Mouse (Mus musculus) MEL (cell line): ENCODE data around the gene Brf1. TPM values are rescaled to one million over a fixed set of nuclear protein-coding genes. Genes with fewer than 3 reads are reported as not detected.
A peak's percentile ranks its signal among the peaks of the same experiment; 100 is the strongest.

Source experiments
- DNase-seq: peaks from one replicate; pipeline ENCODE4 v3.0.0; 2011; ENCODE audit warnings: low read depth, low spot score
- H3K27ac ChIP-seq: 2 replicates; pipeline ENCODE4 v1.5.1; 2012; ENCODE audit warnings: low read depth, mild to moderate bottlenecking, control low read depth, low read length, moderate library complexity; ENCODE audit not compliant: control insufficient read depth
- H3K27me3 ChIP-seq, 2 experiments: fragments of 150-350 bp in 1 of 2; sonication (generic) in 1 of 2; 2 replicates each; pipeline ENCODE4 v1.6.1; 2012; ENCODE audit warnings: low read length in 2 of 2, mild to moderate bottlenecking in 2 of 2, improper control_type of control experiment in 1 of 2, moderate library complexity in 1 of 2; ENCODE audit not compliant: insufficient read depth in 2 of 2, control insufficient read depth in 1 of 2
- H3K36me3 ChIP-seq, 2 experiments: 2 replicates each; pipeline ENCODE4 v1.6.1; 2012 to 2014; ENCODE audit warnings: low read length in 2 of 2, improper control_type of control experiment in 1 of 2, inconsistent platforms in 1 of 2, mild to moderate bottlenecking in 1 of 2; ENCODE audit not compliant: insufficient read depth in 2 of 2, control insufficient read depth in 1 of 2
- H3K4me1 ChIP-seq, 2 experiments: fragments of 150-350 bp in 1 of 2; sonication (generic) in 1 of 2; 2 replicates each; pipeline ENCODE4 v1.6.1; 2012; ENCODE audit warnings: low read length in 2 of 2, improper control_type of control experiment in 1 of 2, mild to moderate bottlenecking in 1 of 2; ENCODE audit not compliant: insufficient read depth in 2 of 2, control insufficient read depth in 1 of 2
- H3K4me3 ChIP-seq, 2 experiments: fragments of 150-350 bp in 1 of 2; sonication (generic) in 1 of 2; 2 replicates each; pipeline ENCODE4 v1.5.1; 2012; ENCODE audit warnings: low read depth in 2 of 2, low read length in 2 of 2, mild to moderate bottlenecking in 2 of 2, moderate library complexity in 2 of 2, control low read depth in 1 of 2, improper control_type of control experiment in 1 of 2; ENCODE audit not compliant: control insufficient read depth in 1 of 2, insufficient read depth in 1 of 2
- H3K79me2 ChIP-seq: 2 replicates; pipeline ENCODE4 v1.6.1; 2012; ENCODE audit warnings: mild to moderate bottlenecking, low read length, moderate library complexity; ENCODE audit not compliant: control insufficient read depth, poor library complexity, insufficient read depth
- H3K9ac ChIP-seq: 2 replicates; pipeline ENCODE4 v1.6.1; 2012; ENCODE audit warnings: low read depth, mild to moderate bottlenecking, control low read depth, low read length, moderate library complexity; ENCODE audit not compliant: control insufficient read depth, poor library complexity, severe bottlenecking
- H3K9me3 ChIP-seq: fragments of 150-350 bp; sonication (generic); replicated peaks from 2 replicates; pipeline ENCODE4 v1.6.1; 2012; ENCODE audit warnings: mild to moderate bottlenecking, low read length, improper control_type of control experiment, moderate library complexity; ENCODE audit not compliant: insufficient read depth
- CTCF ChIP-seq, 3 experiments: IDR thresholded peaks in 2 of 3; conservative IDR thresholded peaks in 1 of 3; 2 replicates each; pipeline ENCODE4 v1.5.1; 2011 to 2012; ENCODE audit warnings: low read length in 3 of 3, low read depth in 2 of 3, mild to moderate bottlenecking in 2 of 3, improper control_type of control experiment in 1 of 3, inconsistent platforms in 1 of 3, mixed read lengths in 1 of 3, moderate library complexity in 1 of 3; ENCODE audit not compliant: control insufficient read depth in 1 of 3, insufficient read depth in 1 of 3, poor library complexity in 1 of 3, severe bottlenecking in 1 of 3
- E2F4 ChIP-seq: IDR thresholded peaks from 2 replicates; pipeline ENCODE4 v1.6.1; 2011; ENCODE audit warnings: low read depth, low read length, improper control_type of control experiment, borderline replicate concordance
- ELF1 ChIP-seq: IDR thresholded peaks from 2 replicates; pipeline ENCODE4 v1.6.1; 2014; ENCODE audit warnings: low read depth, mild to moderate bottlenecking, inconsistent platforms, low read length, improper control_type of control experiment, moderate library complexity
- ETS1 ChIP-seq: IDR thresholded peaks from 2 replicates; pipeline ENCODE4 v1.6.1; 2012; ENCODE audit warnings: low read depth, mild to moderate bottlenecking, inconsistent platforms, low read length, improper control_type of control experiment, moderate library complexity
- GABPA ChIP-seq: IDR thresholded peaks from 2 replicates; pipeline ENCODE4 v1.6.1; 2012; ENCODE audit warnings: low read depth, mild to moderate bottlenecking, inconsistent platforms, low read length, improper control_type of control experiment, moderate library complexity
- GATA1 ChIP-seq: IDR thresholded peaks from 2 replicates; pipeline ENCODE4 v1.6.1; 2011; ENCODE audit warnings: low read depth, low read length, improper control_type of control experiment
- JUND ChIP-seq: IDR thresholded peaks from 2 replicates; pipeline ENCODE4 v1.6.1; 2011; ENCODE audit warnings: low read depth, mild to moderate bottlenecking, improper control_type of control experiment, low read length
- MAX ChIP-seq: IDR thresholded peaks from 2 replicates; pipeline ENCODE4 v1.6.1; 2011; ENCODE audit warnings: low read length, improper control_type of control experiment
- MAZ ChIP-seq: IDR thresholded peaks from 2 replicates; pipeline ENCODE4 v1.6.1; 2012; ENCODE audit warnings: low read depth, mild to moderate bottlenecking, inconsistent platforms, low read length, improper control_type of control experiment
- MEF2A ChIP-seq: IDR thresholded peaks from 2 replicates; pipeline ENCODE4 v1.6.1; 2014; ENCODE audit warnings: low read depth, mild to moderate bottlenecking, inconsistent platforms, low read length, improper control_type of control experiment; ENCODE audit not compliant: poor library complexity, insufficient replicate concordance, severe bottlenecking; ENCODE audit errors: extremely low read depth
- MXI1 ChIP-seq: IDR thresholded peaks from 2 replicates; pipeline ENCODE4 v1.6.1; 2011; ENCODE audit warnings: mild to moderate bottlenecking, low read depth, low read length, improper control_type of control experiment
- MYB ChIP-seq: IDR thresholded peaks from 2 replicates; pipeline ENCODE4 v1.6.1; 2011; ENCODE audit warnings: mild to moderate bottlenecking, low read depth, low read length, improper control_type of control experiment
- MYC ChIP-seq: IDR thresholded peaks from 2 replicates; pipeline ENCODE4 v1.6.1; 2011; ENCODE audit warnings: low read depth, mild to moderate bottlenecking, low read length, improper control_type of control experiment, moderate library complexity
- NELFE ChIP-seq: IDR thresholded peaks from 2 replicates; pipeline ENCODE4 v1.6.1; 2011; ENCODE audit warnings: low read depth, low read length, improper control_type of control experiment
- NRF1 ChIP-seq: IDR thresholded peaks from 2 replicates; pipeline ENCODE4 v1.6.1; 2014; ENCODE audit warnings: low read depth, mild to moderate bottlenecking, inconsistent platforms, low read length, improper control_type of control experiment, moderate library complexity; ENCODE audit not compliant: poor library complexity, insufficient read depth, severe bottlenecking
- POLR2A ChIP-seq, 2 experiments: IDR thresholded peaks; 2 replicates each; pipeline ENCODE4 v1.6.1; 2011 to 2012; ENCODE audit warnings: low read length in 2 of 2, mild to moderate bottlenecking in 2 of 2, control low read depth in 1 of 2, improper control_type of control experiment in 1 of 2, low read depth in 1 of 2, moderate library complexity in 1 of 2; ENCODE audit not compliant: control insufficient read depth in 1 of 2, insufficient read depth in 1 of 2, poor library complexity in 1 of 2
- POLR2AphosphoS2 ChIP-seq: IDR thresholded peaks from 2 replicates; pipeline ENCODE4 v1.6.1; 2011; ENCODE audit warnings: low read length, improper control_type of control experiment
- POLR2AphosphoS5 ChIP-seq: IDR thresholded peaks from 2 replicates; pipeline ENCODE4 v1.6.1; 2012; ENCODE audit warnings: low read depth, borderline replicate concordance, mild to moderate bottlenecking, inconsistent platforms, low read length, moderate library complexity, mixed read lengths
- RAD21 ChIP-seq: IDR thresholded peaks from 2 replicates; pipeline ENCODE4 v1.6.1; 2011; ENCODE audit warnings: mild to moderate bottlenecking, low read depth, low read length, improper control_type of control experiment
- SMC3 ChIP-seq: IDR thresholded peaks from 2 replicates; pipeline ENCODE4 v1.6.1; 2011; ENCODE audit warnings: low read depth, low read length, improper control_type of control experiment
- TAL1 ChIP-seq: IDR thresholded peaks from 2 replicates; pipeline ENCODE4 v1.6.1; 2012; ENCODE audit warnings: mild to moderate bottlenecking, inconsistent platforms, low read length, moderate library complexity, mixed read lengths
- TBP ChIP-seq: IDR thresholded peaks from 2 replicates; pipeline ENCODE4 v1.8.0; 2011; ENCODE audit warnings: low read depth, low read length, improper control_type of control experiment
- TCF12 ChIP-seq: IDR thresholded peaks from 2 replicates; pipeline ENCODE4 v1.6.1; 2014; ENCODE audit warnings: low read depth, mild to moderate bottlenecking, inconsistent platforms, low read length, improper control_type of control experiment, moderate library complexity
- USF2 ChIP-seq, 2 experiments: IDR thresholded peaks; 2 replicates each; pipeline ENCODE4 v1.6.1; 2011 to 2012; ENCODE audit warnings: improper control_type of control experiment in 2 of 2, low read length in 2 of 2, borderline replicate concordance in 1 of 2, inconsistent platforms in 1 of 2, low read depth in 1 of 2, mild to moderate bottlenecking in 1 of 2; ENCODE audit not compliant: insufficient read depth in 1 of 2
- ZKSCAN1 ChIP-seq: IDR thresholded peaks from 2 replicates; pipeline ENCODE4 v1.6.1; 2012; ENCODE audit warnings: low read depth, mild to moderate bottlenecking, inconsistent platforms, low read length, improper control_type of control experiment, moderate library complexity
- ZMIZ1 ChIP-seq: IDR thresholded peaks from 2 replicates; pipeline ENCODE4 v1.6.1; 2012; ENCODE audit warnings: low read depth, mild to moderate bottlenecking, inconsistent platforms, low read length, improper control_type of control experiment, moderate library complexity
- ZNF384 ChIP-seq: IDR thresholded peaks from 2 replicates; pipeline ENCODE4 v1.6.1; 2012; ENCODE audit warnings: low read depth, mild to moderate bottlenecking, inconsistent platforms, low read length, improper control_type of control experiment
- polyA plus RNA-seq, 2 experiments: library from polyadenylated mRNA; stranded (reverse) in 1 of 2; unstranded in 1 of 2; fragments of >175 nt in 1 of 2; fragments of >200 nt in 1 of 2; gene quantifications; 2 replicates each; pipeline versions ENCODE4 v1.2.1 to v1.2.4; 2012; ENCODE audit warnings: low replicate concordance in 2 of 2, low read depth in 1 of 2; ENCODE audit not compliant: insufficient read length in 2 of 2, insufficient read depth in 1 of 2, missing spikeins in 1 of 2
- total RNA-seq: library from RNA; depleted of rRNA; stranded (reverse); fragments of 300-350 nt; gene quantifications from 2 replicates; pipeline ENCODE4 v1.2.3, GENCODE M21; 2012

Brf1 gene
- total and polyA plus RNA-seq, 3 experiments: 105 to 159 TPM; not detected in 1

DNA sequence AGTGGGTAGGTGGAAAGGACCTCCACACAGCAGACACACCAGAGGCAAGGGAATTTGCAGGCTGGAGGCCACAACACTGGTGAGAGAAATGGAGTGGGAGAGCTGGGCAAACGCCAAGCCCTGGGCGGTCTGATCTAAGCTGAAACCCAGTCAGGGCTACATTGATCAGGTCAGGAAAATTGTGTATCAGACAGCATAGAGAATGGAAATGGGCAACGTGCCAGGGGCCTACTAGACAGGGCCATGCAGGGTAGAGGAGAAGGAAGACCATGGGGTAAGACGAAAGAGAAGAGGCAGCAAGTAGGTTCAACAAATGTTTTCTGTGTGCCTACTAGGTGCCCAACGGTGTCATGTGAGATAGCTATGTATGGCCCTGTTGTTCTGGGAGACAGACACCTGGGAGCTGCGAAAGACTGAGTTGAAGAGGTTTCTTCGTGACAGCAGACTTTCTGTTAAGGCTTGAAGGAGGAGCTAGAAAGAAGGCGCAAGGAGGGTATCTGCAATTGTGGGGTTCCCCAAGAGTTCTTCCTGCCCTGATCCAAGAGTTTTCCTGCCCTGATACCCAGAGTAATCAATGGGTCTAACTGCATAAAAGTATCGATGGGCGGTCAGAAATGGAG is 59.2 kb downstream of the Brf1 start (continued):
- TF ChIP-seq POLR2AphosphoS5 (no peak), SMC3 (peak; percentile 10; the same call in 1 of the 2 replicates), MAZ (no peak), ZKSCAN1 (peak; percentile 89), GATA1 (no peak), RAD21 (no peak), CTCF (IDR thresholded peaks at IDR 0.05 in 2 of 3, conservative IDR thresholded peaks at IDR 0.05 in 1 of 3; ENCODE audit: control insufficient read depth in 1 of 3, insufficient read depth in 1 of 3, low read depth in 2 of 3, low read length in 3 of 3, poor library complexity in 1 of 3, severe bottlenecking in 1 of 3) (no peak), MAX (no peak), JUND (peak; percentile 52; the same call in 1 of the 2 replicates), MYC (no peak)

DNA sequence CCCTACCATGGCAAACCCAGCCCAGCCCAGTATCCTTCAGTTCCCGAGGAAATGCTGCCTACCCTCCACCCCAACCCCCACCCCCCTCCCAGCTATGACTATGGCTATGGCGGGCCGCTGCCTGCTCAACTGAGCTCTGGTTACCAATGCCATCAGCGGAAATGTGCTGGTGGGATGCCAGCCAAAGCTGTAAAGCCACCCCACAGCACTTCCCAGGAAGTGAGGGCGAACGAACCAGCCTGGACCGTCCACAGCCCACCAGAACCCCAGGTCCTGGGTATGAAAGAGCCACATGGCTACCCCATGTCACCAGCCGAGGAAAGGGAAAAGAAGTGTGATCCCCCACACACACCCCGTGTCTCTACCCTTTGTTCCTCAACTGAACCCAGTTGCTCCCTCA is 59.8 kb downstream of the Brf1 start:
- Histone ChIP-seq H3K27me3 (no peaks in the 10 kb centered on the region), H3K79me2 (peaks cover 3% of the 10 kb centered on the region; the same call in 1 of the 2 replicates), H3K4me1 (peaks cover 9 to 14% of the 10 kb centered on the region in 2 experiments), H3K36me3 (peaks cover 0 to 6% of the 10 kb centered on the region in 2 experiments; a peak in 2 of 4 replicates), H3K27ac (no peak overlapping the region), H3K9ac (no peak overlapping the region), H3K4me3 (no peak overlapping the region), H3K9me3 (no peaks in the 10 kb centered on the region)
- TF ChIP-seq POLR2AphosphoS5: no peak
- no peak for TF ChIP-seq MXI1
- TF ChIP-seq NELFE: no peak
- no peak for TF ChIP-seq MYB
- no peak for TF ChIP-seq TBP
- no peak for TF ChIP-seq ZNF384
- TF ChIP-seq POLR2A (IDR thresholded peaks at IDR 0.05; ENCODE audit: control insufficient read depth in 1 of 2, insufficient read depth in 1 of 2, low read depth in 1 of 2, low read length in 2 of 2, poor library complexity in 1 of 2): no peak
- TF ChIP-seq ETS1: no peak
- no peak for DNase-seq

DNA sequence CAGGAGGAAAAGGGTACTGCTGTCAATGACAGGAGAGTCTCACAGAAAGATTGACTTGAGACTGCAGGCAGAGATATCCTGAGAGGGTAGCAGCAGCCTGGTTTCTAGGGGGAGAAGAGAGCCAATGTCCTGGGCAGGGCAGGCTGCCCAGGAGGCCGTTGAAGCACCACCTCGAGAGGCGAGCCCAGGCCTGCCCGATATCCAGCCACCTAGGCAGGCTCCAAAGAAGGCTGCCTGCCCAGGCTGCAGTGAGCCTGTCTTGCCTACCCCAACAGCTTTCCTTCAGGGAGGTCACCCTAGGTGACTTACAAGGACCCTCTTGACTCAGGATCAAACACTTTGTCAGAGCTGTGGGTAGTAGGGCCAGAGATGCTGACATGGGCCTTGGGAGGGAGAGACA is 60.3 kb downstream of the Brf1 start:
- Histone ChIP-seq H3K9ac (no peak overlapping the region), H3K36me3 (peaks cover 0 to 6% of the 10 kb centered on the region in 2 experiments; a peak in 2 of 4 replicates), H3K27me3 (no peaks in the 10 kb centered on the region), H3K4me3 (no peak overlapping the region), H3K4me1 (peaks cover 9 to 14% of the 10 kb centered on the region in 2 experiments), H3K79me2 (peaks cover 3% of the 10 kb centered on the region; the same call in 1 of the 2 replicates), H3K9me3 (no peaks in the 10 kb centered on the region), H3K27ac (no peak overlapping the region)
- DNase-seq: no peak
- TF ChIP-seq CTCF (IDR thresholded peaks at IDR 0.05 in 2 of 3, conservative IDR thresholded peaks at IDR 0.05 in 1 of 3; ENCODE audit: control insufficient read depth in 1 of 3, insufficient read depth in 1 of 3, low read depth in 2 of 3, low read length in 3 of 3, poor library complexity in 1 of 3, severe bottlenecking in 1 of 3) (no peak; a peak in 1 of 6 replicates), NRF1 (no peak), E2F4 (no peak), POLR2AphosphoS2 (no peak), SMC3 (no peak), JUND (no peak), TBP (no peak), ELF1 (no peak), TCF12 (no peak), MEF2A (no peak), ZMIZ1 (no peak), POLR2AphosphoS5 (no peak), GABPA (no peak), USF2 (IDR thresholded peaks at IDR 0.05; ENCODE audit: borderline replicate concordance in 1 of 2, insufficient read depth in 1 of 2, low read depth in 1 of 2, low read length in 2 of 2) (no peak), MAZ (no peak), GATA1 (no peak), TAL1 (no peak)
